Mouse (Mus musculus) testis, adult 2 months (tissue): ENCODE data around the gene Uvrag.

Experiments
- CTCF ChIP-seq: fragments of 200-500 bp; IDR thresholded peaks from 2 replicates; pipeline ENCODE4 v1.5.1; 2012; ENCODE audit warnings: low read depth, mild to moderate bottlenecking, inconsistent platforms, low read length, moderate library complexity; ENCODE audit not compliant: control insufficient read depth, insufficient read depth, insufficient replicate concordance
- POLR2A ChIP-seq: fragments of 200-500 bp; IDR thresholded peaks from 2 replicates; pipeline ENCODE4 v1.6.1; 2012; ENCODE audit warnings: low read depth, mild to moderate bottlenecking, inconsistent platforms, low read length, moderate library complexity; ENCODE audit not compliant: control insufficient read depth

- TF ChIP-seq POLR2A: no peak
- TF ChIP-seq CTCF: no peak
These were observed 173.3 kb downstream of the Uvrag start for GRCm38 (mm10) chr7:98967672-98968071.
